Mouse (Mus musculus): Measurements from ENCODE around the gene Rabggtb. TPM values are rescaled to one million over a fixed set of nuclear protein-coding genes. Genes with fewer than 3 reads are reported as not detected.

Rabggtb gene
- polyA plus RNA-seq, 1 experiment from 2014 or later, result 49.6 TPM

DNA sequence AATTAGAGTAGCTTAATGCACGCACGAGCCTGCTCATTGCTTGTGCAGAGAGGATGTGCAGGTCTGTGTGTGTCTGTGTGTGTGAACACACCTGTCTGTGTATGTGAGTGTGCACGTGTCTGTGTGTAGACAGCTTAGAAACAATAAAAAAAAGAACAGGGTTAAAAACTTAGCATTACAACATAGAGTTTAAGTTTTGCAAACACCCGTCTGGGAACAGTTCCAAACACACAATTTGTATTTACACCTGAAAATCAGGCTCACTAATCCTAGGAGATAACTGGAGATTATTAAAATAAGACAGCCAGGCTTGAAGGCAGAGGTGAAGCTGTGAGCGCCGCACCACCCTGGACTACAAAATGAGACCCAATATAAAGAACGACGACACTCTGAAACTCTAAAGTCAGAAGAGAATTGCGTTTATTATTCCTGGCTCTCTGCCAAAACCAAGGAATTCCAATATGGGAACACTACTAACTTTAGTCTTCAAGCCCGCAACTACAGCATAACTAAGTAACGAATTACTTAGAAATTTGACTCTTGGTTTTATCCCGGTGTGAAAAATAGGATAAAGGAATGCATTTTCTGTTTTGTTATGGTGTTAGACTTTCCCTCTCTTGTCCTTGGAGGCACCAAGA, 30.3 kb upstream of the Rabggtb start:
- no peak for ATAC-seq (ENCODE audit: borderline replicate concordance, extremely low read depth, low FRiP score, low TSS enrichment)
- no peaks in the 10 kb centered on the region for H3K27me3 ChIP-seq
- H3K27ac ChIP-seq, result peak overlapping the region; percentile 88; the same call in 1 of the 2 replicates
- 18% methylated on average over 12 of the region's 12 CpGs for WGBS
- H3K4me1 ChIP-seq, result peaks cover 10% of the 10 kb centered on the region; the same call in 1 of the 2 replicates
- peak overlapping the region; percentile 81 for H3K4me2 ChIP-seq
- peak overlapping the region; percentile 87; the same call in 1 of the 2 replicates for H3K9ac ChIP-seq
- H3K4me3 ChIP-seq, result peak overlapping the region; percentile 87
- H3K9me3 ChIP-seq, result no peaks in the 10 kb centered on the region
- H3K36me3 ChIP-seq, result no peaks in the 10 kb centered on the region

DNA sequence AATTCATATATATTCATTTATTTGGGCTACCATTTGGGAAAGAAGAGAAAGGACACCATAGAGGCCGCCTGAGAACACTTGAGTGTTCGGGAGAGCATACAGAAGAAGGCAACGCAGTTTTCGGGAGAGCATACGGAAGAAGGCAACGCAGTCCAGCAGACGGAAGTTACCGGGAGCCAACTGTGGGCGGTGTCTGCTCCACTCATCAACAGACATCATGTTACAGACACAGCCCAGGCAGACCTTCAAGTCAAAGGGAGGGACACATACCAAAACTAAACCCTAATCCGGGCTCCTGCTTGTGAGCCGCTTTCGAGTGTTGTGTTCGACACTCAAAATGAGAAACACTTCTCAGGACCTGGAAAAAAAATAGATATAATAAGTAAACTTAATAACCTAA, 28.8 kb upstream of the Rabggtb start:
- Histone ChIP-seq H3K9me3 (no peaks in the 10 kb centered on the region), H3K27ac (no peak overlapping the region), H3K27me3 (no peaks in the 10 kb centered on the region), H3K9ac (no peak overlapping the region), H3K4me1 (peaks cover 10% of the 10 kb centered on the region; the same call in 1 of the 2 replicates), H3K4me2 (no peak overlapping the region), H3K36me3 (peaks cover 4% of the 10 kb centered on the region), H3K4me3 (no peak overlapping the region)
- WGBS, result 90% methylated on average over 13 of the region's 13 CpGs
- ATAC-seq (ENCODE audit: borderline replicate concordance, extremely low read depth, low FRiP score, low TSS enrichment), result no peak

DNA sequence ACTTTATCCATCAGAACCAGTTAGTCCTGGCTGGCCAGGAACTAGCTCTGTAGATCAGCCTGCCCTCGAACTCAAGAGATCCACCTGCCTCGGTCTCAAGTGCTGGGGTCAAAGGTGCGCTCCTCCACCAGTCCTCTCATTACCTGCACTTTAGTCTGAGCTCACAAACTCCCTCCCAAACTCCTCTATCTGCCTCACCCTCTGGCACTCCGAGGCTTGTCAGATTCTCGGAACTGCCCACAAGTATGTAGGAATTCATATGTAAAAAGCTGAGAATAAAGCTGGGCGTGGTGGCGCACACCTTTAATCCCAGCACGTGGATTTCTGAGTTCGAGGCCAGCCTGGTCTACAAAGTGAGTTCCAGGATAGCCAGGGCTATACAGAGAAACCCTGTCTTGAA, 27.7 kb upstream of the Rabggtb start:
- no peak for ATAC-seq (ENCODE audit: borderline replicate concordance, extremely low read depth, low FRiP score, low TSS enrichment)
- Histone ChIP-seq H3K27ac (no peak overlapping the region), H3K4me3 (no peak overlapping the region), H3K4me1 (peaks cover 10% of the 10 kb centered on the region; the same call in 1 of the 2 replicates), H3K36me3 (peaks cover 8% of the 10 kb centered on the region), H3K9ac (no peak overlapping the region), H3K4me2 (no peak overlapping the region), H3K9me3 (no peaks in the 10 kb centered on the region), H3K27me3 (no peaks in the 10 kb centered on the region)
- WGBS, result 87% methylated on average over 9 of the region's 9 CpGs

DNA sequence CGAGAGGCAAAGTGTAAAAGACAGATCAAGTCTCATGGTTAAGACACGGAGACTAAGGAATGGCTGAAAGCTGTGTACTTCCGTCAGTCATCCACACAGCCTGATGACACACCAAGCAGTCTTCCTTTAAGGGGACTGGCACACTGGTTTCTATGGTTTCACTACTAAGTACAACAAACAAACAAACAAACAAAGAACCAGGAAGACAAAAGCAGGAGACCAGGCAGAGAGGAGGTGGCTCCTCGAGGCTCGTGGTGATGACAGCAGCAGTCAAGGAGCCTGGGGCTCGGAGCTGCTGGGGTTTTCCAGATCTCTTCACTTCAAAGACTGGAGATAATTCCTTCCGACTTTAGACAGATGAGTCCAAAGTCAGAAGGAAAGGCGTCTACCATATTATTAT, 27.2 kb upstream of the Rabggtb start:
- no peak overlapping the region for H3K27ac ChIP-seq
- H3K4me1 ChIP-seq, result peaks cover 10% of the 10 kb centered on the region; the same call in 1 of the 2 replicates
- no peak overlapping the region for H3K4me2 ChIP-seq
- H3K9me3 ChIP-seq, result no peaks in the 10 kb centered on the region
- H3K9ac ChIP-seq, result no peak overlapping the region
- no peak overlapping the region for H3K4me3 ChIP-seq
- no peaks in the 10 kb centered on the region for H3K27me3 ChIP-seq
- H3K36me3 ChIP-seq, result peaks cover 11% of the 10 kb centered on the region
- WGBS, result 83% methylated on average over 8 of the region's 8 CpGs
- ATAC-seq (ENCODE audit: borderline replicate concordance, extremely low read depth, low FRiP score, low TSS enrichment), result no peak

DNA sequence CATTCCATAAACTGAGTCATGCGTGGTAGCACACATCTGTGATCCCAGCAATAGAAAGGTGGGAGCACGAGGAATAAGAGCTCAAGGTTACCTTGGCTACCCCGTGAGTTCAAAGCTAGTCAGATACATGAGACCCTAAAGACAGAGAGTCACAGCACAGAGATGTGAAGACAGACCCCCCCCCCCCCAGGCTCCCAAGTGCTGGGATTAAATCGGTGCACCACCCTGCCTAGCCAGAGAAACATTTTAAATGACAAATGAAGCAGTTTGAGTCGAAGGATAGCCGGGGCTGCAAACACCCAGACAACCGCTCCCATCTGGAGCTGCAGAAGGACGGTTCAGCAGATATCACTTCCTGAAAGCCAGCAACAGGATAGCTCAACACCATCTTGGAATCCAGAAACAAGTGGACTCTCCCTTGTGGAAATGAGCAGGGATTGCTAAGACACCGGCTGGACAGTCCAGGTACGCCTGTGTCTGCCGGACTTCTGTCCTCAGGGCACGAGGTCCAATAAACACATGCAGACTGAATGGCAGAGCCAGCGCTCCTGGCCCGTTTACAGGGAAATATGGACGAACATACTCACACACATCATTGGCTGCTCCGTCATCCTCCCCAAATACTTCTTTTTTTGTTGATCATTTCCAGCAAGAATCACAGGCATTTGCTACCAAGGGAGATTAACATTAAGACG, 24.5 kb upstream of the Rabggtb start:
- WGBS, result 92% methylated on average over 17 of the region's 17 CpGs
- Histone ChIP-seq H3K36me3 (peaks cover 26% of the 10 kb centered on the region), H3K27me3 (no peaks in the 10 kb centered on the region), H3K4me3 (no peak overlapping the region), H3K4me2 (no peak overlapping the region), H3K9me3 (no peaks in the 10 kb centered on the region), H3K27ac (no peak overlapping the region), H3K9ac (no peak overlapping the region), H3K4me1 (no peaks in the 10 kb centered on the region; the same call in 1 of the 2 replicates)
- ATAC-seq (ENCODE audit: borderline replicate concordance, extremely low read depth, low FRiP score, low TSS enrichment), result no peak

DNA sequence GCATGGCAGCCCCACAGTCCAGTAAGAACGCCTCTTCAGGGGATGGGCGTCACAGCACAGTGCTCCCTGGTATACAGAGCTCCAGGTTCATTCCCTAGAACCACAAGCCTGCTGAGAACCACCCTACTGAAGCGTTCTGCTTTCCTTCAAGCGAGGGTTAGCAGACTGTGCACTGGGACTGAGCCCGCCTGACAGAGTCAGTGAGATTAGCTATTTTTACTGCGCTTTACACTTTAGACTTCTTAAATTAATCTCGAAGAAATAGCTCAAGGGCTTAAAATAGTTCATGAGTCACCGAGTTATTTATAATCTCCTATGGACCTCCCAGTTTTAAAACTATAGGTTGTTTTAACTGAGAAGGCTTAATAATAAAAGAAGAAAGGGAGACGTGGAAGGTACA, 23.1 kb upstream of the Rabggtb start:
- no peaks in the 10 kb centered on the region for H3K27me3 ChIP-seq
- H3K9ac ChIP-seq, result no peak overlapping the region
- 88% methylated on average over 9 of the region's 9 CpGs for WGBS
- no peaks in the 10 kb centered on the region for H3K4me1 ChIP-seq
- ATAC-seq (ENCODE audit: borderline replicate concordance, extremely low read depth, low FRiP score, low TSS enrichment), result no peak
- H3K9me3 ChIP-seq, result no peaks in the 10 kb centered on the region
- no peak overlapping the region for H3K4me2 ChIP-seq
- no peak overlapping the region for H3K27ac ChIP-seq
- H3K4me3 ChIP-seq, result no peak overlapping the region
- peaks cover 34% of the 10 kb centered on the region for H3K36me3 ChIP-seq

DNA sequence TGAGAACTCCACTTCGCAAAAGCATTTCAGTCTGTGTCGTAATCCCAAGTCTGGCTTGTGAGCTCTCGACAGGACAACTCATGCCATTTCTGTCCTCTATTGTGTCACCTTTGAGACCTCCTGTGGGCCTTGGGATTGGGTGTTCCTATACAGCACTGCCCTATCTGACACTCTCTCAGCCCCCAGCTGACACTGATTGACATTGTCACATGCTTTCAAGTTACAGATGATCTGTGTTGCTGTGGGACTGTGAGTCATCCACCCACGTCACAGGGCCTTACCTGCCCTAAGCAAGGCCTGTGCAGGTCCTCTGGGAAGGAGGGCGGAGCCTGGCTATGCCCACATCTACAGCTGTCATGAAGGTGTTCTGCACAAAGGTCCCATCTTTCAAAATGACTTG, 19.7 kb upstream of the Rabggtb start:
- ATAC-seq (ENCODE audit: borderline replicate concordance, extremely low read depth, low FRiP score, low TSS enrichment), result no peak
- WGBS, result 94% methylated on average over 5 of the region's 5 CpGs

DNA sequence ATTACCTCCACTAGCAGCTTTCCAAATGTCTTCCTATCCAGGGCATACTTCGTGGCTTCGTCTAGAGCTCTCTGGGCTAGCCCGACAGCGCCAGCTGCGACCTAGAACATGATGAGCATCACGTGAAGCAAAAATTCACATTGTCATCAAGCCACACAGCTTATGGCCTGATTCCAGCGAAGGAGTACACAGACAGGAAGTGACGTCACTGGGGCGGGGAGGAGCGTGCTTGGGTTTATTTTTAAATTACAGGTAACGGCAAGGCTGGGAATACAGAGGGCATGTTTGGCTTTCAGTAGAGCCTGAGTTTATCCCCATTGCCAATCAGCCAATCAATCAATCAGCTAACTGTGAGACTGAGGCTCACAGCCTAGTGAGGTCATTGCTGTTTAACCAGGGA, 16.7 kb upstream of the Rabggtb start:
- H3K36me3 ChIP-seq, result peaks cover 49% of the 10 kb centered on the region
- 86% methylated on average over 11 of the region's 11 CpGs for WGBS
- ATAC-seq (ENCODE audit: borderline replicate concordance, extremely low read depth, low FRiP score, low TSS enrichment), result no peak

More for the DNA sequence above, 19.7 kb upstream of the Rabggtb start:
- Histone ChIP-seq H3K9me3 (no peaks in the 10 kb centered on the region), H3K4me3 (no peak overlapping the region), H3K27me3 (no peaks in the 10 kb centered on the region), H3K27ac (no peak overlapping the region), H3K4me1 (no peaks in the 10 kb centered on the region), H3K36me3 (peaks cover 54% of the 10 kb centered on the region), H3K9ac (no peak overlapping the region), H3K4me2 (no peak overlapping the region)

DNA sequence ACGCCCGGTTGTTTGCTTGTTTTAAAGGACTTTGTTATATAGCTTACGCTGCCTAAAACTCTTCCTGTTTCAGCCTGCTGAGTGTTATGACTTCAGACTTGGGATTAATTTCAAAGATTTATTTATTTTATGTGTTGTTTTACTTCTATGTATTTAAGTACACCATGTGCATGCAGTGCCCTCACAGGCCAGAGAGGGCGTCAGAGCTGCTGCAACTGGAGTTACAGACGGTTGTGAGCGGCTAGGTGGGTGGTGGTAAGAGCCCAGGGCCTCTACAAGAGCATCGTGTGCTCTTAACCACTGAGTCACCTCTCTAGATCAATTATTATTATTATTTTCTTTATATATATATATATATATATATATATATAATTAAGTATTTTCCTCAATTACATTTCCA, 13.5 kb upstream of the Rabggtb start:
- peaks cover 32% of the 10 kb centered on the region for H3K36me3 ChIP-seq
- 88% methylated on average over 7 of the region's 7 CpGs for WGBS
- H3K4me2 ChIP-seq, result no peak overlapping the region

More for the DNA sequence above, 16.7 kb upstream of the Rabggtb start:
- Histone ChIP-seq H3K9me3 (no peaks in the 10 kb centered on the region), H3K27me3 (no peaks in the 10 kb centered on the region), H3K9ac (no peak overlapping the region), H3K4me1 (no peaks in the 10 kb centered on the region), H3K4me3 (no peak overlapping the region), H3K27ac (no peak overlapping the region), H3K4me2 (no peak overlapping the region)

DNA sequence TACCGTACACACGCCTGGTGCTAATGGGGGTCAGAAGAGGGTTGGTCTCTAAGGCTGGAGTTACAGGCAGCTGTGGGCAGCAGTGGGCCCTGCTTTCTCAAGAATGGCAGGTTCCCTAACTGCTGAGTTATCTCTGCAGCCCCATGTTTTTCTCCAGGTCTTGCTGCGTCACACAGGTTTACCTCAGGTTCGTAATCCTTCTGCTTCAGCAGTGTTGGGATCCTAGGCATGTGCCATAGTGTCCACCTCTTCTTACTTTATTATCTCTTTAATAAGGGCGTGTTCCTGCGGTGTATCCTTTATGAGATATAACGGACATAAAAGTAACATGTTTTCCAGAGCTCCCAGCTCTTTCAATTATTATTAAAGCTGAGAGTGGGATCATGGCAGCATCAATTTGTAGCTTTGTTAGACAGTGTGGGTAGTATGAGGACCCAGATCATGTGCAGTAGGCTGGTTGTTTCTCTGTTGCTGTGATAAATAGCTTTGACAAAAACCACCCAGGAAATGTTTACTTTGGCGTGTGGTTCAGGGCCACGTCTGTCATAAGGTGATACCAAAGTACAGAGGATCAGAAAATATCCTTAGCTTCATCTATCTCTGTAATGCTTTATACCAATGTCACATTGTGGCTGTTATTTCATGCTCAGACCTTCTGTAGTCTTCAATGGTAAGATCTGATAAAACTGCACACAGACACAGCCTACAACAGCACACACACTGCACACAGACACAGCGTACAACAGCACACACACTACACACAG, 8.5 kb upstream of the Rabggtb start:
- Histone ChIP-seq H3K9me3 (no peaks in the 10 kb centered on the region), H3K9ac (no peak overlapping the region), H3K4me1 (no peaks in the 10 kb centered on the region), H3K4me2 (no peak overlapping the region), H3K36me3 (peaks cover 12% of the 10 kb centered on the region), H3K27ac (no peak overlapping the region), H3K4me3 (no peak overlapping the region), H3K27me3 (no peaks in the 10 kb centered on the region)
- 85% methylated on average over 10 of the region's 10 CpGs for WGBS
- no peak for ATAC-seq (ENCODE audit: borderline replicate concordance, extremely low read depth, low FRiP score, low TSS enrichment)

More for the DNA sequence above, 13.5 kb upstream of the Rabggtb start:
- H3K9me3 ChIP-seq, result no peaks in the 10 kb centered on the region
- ATAC-seq (ENCODE audit: borderline replicate concordance, extremely low read depth, low FRiP score, low TSS enrichment), result no peak
- no peaks in the 10 kb centered on the region for H3K4me1 ChIP-seq
- H3K27me3 ChIP-seq, result no peaks in the 10 kb centered on the region
- H3K9ac ChIP-seq, result no peak overlapping the region
- H3K4me3 ChIP-seq, result no peak overlapping the region
- no peak overlapping the region for H3K27ac ChIP-seq

DNA sequence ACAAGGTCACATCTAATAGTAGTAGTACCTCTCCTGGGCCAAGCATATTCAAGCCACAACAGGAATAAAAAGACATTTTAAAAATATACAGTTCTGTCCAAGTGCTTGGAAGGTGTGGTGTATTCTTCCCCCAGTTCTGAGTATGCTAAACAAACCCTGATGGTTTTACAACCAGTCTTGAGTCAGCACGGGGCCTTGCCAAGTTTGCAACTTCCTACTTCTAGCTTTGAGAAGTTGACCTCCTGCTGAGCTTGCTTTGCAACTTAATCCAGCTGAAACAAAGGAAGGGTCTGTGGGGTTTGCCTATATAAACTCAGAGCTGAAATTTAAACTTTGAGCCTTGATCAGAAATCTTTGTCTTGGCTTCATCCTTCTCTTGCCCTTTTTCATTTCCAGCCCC, 4.4 kb upstream of the Rabggtb start:
- Histone ChIP-seq H3K4me2 (no peak overlapping the region), H3K36me3 (no peaks in the 10 kb centered on the region), H3K9ac (no peak overlapping the region), H3K9me3 (no peaks in the 10 kb centered on the region), H3K4me3 (no peak overlapping the region), H3K4me1 (peaks cover 10% of the 10 kb centered on the region; the same call in 1 of the 2 replicates), H3K27ac (no peak overlapping the region), H3K27me3 (no peaks in the 10 kb centered on the region)
- 5% methylated on average over 1 of the region's 1 CpGs for WGBS
- no peak for ATAC-seq (ENCODE audit: borderline replicate concordance, extremely low read depth, low FRiP score, low TSS enrichment)

Data from lung, embryonic 15.5 days (tissue).